Mouse (Mus musculus) bone marrow, adult 2 months (tissue): ENCODE measurements at regions not wholly inside any gene's neighbourhood (a gene's known extent, or its start where the extent isn't known, plus 50 kb on each side); places are given as distances from the start of the nearest gene placed in this dataset.

Experiments used
- CTCF ChIP-seq: fragments of 200-500 bp; IDR thresholded peaks from 2 replicates; pipeline ENCODE4 v1.5.1; 2011; ENCODE audit warnings: low read length, control low read depth; ENCODE audit not compliant: control insufficient read depth, insufficient read depth
- POLR2A ChIP-seq: fragments of 200-500 bp; IDR thresholded peaks from 2 replicates; pipeline ENCODE4 v1.6.1; 2011; ENCODE audit warnings: low read depth, mild to moderate bottlenecking, control low read depth, low read length, borderline replicate concordance; ENCODE audit not compliant: control insufficient read depth

DNA sequence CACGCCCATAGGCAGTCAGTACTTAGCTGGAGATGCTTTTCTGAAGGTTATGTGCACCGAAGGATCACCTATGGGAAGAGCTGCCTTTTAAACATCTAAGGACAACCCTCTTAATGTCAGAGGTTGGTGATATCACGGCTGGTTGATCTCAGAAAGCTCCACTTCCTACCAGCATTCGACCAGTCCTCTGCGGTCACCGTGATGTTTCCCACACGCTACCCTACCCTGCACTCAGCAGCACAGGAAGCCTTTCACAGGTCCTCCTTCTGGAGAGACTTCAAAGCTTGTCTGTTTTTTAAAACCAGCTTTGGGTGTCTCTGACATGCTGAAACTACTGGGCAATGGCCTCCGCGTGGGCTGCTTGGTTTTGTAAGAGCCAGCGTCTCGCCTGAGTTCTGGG, 65.6 kb upstream of the Tiam2 start:
- TF ChIP-seq POLR2A (no peak), CTCF (no peak)
